Mouse (Mus musculus) ovary, postnatal 36 days (tissue): ENCODE results near the gene Mtg1.

ENCODE experiments used
- DNase-seq: peaks from one replicate; pipeline ENCODE4 v3.0.0; 2022; ENCODE audit warnings: low spot score, mixed read lengths

The Mtg1 gene

GRCm38 (mm10) chr7:140137135-140138020 lies at the start of gene Mtg1:
Gene Mtg1, plus strand, starts transcription at chr7:140137564.
- peak; percentile 97 for DNase-seq

- no peak for DNase-seq
These were observed 46.8 kb upstream of the Mtg1 start for GRCm38 (mm10) chr7:140090601-140091000.

GRCm38 (mm10) chr7:140092924-140093528 lies 44.3 kb upstream of the Mtg1 start, which contains the start of gene Prap1:
Gene Prap1, plus strand, starts transcription at chr7:140093395.
- no peak for DNase-seq

- DNase-seq: no peak
These were observed 42.4 kb upstream of the Mtg1 start for GRCm38 (mm10) chr7:140094954-140095353.

- peak; percentile 26 for DNase-seq
These were observed 41.8 kb upstream of the Mtg1 start for GRCm38 (mm10) chr7:140095556-140095955.

- no peak for DNase-seq
These were observed 41.3 kb upstream of the Mtg1 start for GRCm38 (mm10) chr7:140096055-140096454.

GRCm38 (mm10) chr7:140098466-140098865 lies 38.9 kb upstream of the Mtg1 start:
- no peak for DNase-seq

- DNase-seq: no peak
These were observed 35.9 kb upstream of the Mtg1 start for GRCm38 (mm10) chr7:140101498-140101897.

- peak; percentile 91 for DNase-seq
These were observed 35.1 kb upstream of the Mtg1 start, which contains the start of gene Fuom for GRCm38 (mm10) chr7:140101993-140102860. Gene Fuom, minus strand, starts transcription at chr7:140102441.

GRCm38 (mm10) chr7:140104009-140104408 lies 33.4 kb upstream of the Mtg1 start:
- DNase-seq: no peak

GRCm38 (mm10) chr7:140111943-140112342 lies 25.4 kb upstream of the Mtg1 start:
- no peak for DNase-seq

GRCm38 (mm10) chr7:140115583-140116328 lies 21.6 kb upstream of the Mtg1 start, which contains the start of gene Paox:
Gene Paox, plus strand, starts transcription at chr7:140115799.
- peak; percentile 46 for DNase-seq

- DNase-seq: peak; percentile 92
These were observed 20.9 kb upstream of the Mtg1 start, which contains the start of gene Echs1 for GRCm38 (mm10) chr7:140116329-140117054. Gene Echs1, minus strand, starts transcription at chr7:140116476.

- no peak for DNase-seq
These were observed 16.9 kb upstream of the Mtg1 start for GRCm38 (mm10) chr7:140120484-140120883.

GRCm38 (mm10) chr7:140121338-140121910 lies 15.9 kb upstream of the Mtg1 start:
- DNase-seq: no peak

GRCm38 (mm10) chr7:140122765-140123164 lies 14.6 kb upstream of the Mtg1 start:
- no peak for DNase-seq

- DNase-seq: no peak
These were observed 13.0 kb upstream of the Mtg1 start for GRCm38 (mm10) chr7:140124382-140124781.

GRCm38 (mm10) chr7:140125278-140126021 lies 11.9 kb upstream of the Mtg1 start:
- DNase-seq: peak; percentile 96

- no peak for DNase-seq
These were observed 11.4 kb upstream of the Mtg1 start for GRCm38 (mm10) chr7:140126022-140126350.

GRCm38 (mm10) chr7:140126934-140127333 lies 10.4 kb upstream of the Mtg1 start:
- no peak for DNase-seq
